ENCODE assay signal across 10 mouse cellular contexts in genomic region chr11:106778132-106778531, GRCm38 (mm10). TPM values are rescaled to one million over a fixed set of nuclear protein-coding genes. Genes with fewer than 3 reads are reported as not detected.
DNase-seq lines count a peak whose midpoint lies in the region; ATAC-seq and TF ChIP-seq lines count a peak whose summit lies in the region.
"Had no signal": no experiment of that assay in that cellular context is flagged by ENCODE, and none has a peak within 500 bp of the region (broad histone marks: within the 10 kb centered on the region; RNA-seq: fewer than 3 reads in every experiment).

No protein-coding gene starts in this region.

- peak overlapping the region; percentile 91; the same call in 1 of the 2 replicates for H3K4me2 ChIP-seq in heart, embryonic 11.5 days
- H3K4me2 ChIP-seq in lung, postnatal 0 days (replicated peaks; ENCODE audit: low read depth, low read length): peak overlapping the region; percentile 9; the same call in 1 of the 2 replicates
- H3K4me2 ChIP-seq in intestine, embryonic 15.5 days (replicated peaks): peak overlapping the region; percentile 70
- peak overlapping the region; percentile 64; the same call in 1 of the 2 replicates for H3K4me2 ChIP-seq in stomach, embryonic 14.5 days (replicated peaks; ENCODE audit: low read depth, low read length)

- H3K27ac ChIP-seq in heart, embryonic 11.5 days (ENCODE audit: low read depth, low read length): no peak overlapping the region
- H3K27ac ChIP-seq in lung, postnatal 0 days (ENCODE audit: low read length): no peak overlapping the region
- 0 out of 2 replicates have a peak overlapping the region, but pooled peaks have one; percentile 45 for H3K27ac ChIP-seq in intestine, embryonic 15.5 days
- no peak overlapping the region for H3K27ac ChIP-seq in stomach, embryonic 14.5 days (ENCODE audit: low read length)

- no peak for TF ChIP-seq CTCF in lung, postnatal 0 days (IDR thresholded peaks at IDR 0.05)

- peak overlapping the region; percentile 78; the same call in 1 of the 2 replicates for H3K4me3 ChIP-seq in heart, embryonic 11.5 days (ENCODE audit: low read depth, low read length)
- peak overlapping the region; percentile 68; the same call in 1 of the 2 replicates for H3K4me3 ChIP-seq in lung, postnatal 0 days (ENCODE audit: low read depth, low read length)
- 0 out of 2 replicates have a peak overlapping the region, but pooled peaks have one; percentile 92 for H3K4me3 ChIP-seq in intestine, embryonic 15.5 days (replicated peaks)
- H3K4me3 ChIP-seq in stomach, embryonic 14.5 days (ENCODE audit: low read depth, low read length): no peak overlapping the region

- WGBS in heart, embryonic 11.5 days (ENCODE audit: insufficient replicate concordance): 89% methylated on average over 7 of the region's 7 CpGs
- WGBS in lung, postnatal 0 days: 85% methylated on average over 7 of the region's 7 CpGs
- WGBS in intestine, embryonic 15.5 days: 82% methylated on average over 7 of the region's 7 CpGs
- 94% methylated on average over 7 of the region's 7 CpGs for WGBS in stomach, embryonic 14.5 days

- H3K36me3 ChIP-seq in heart, embryonic 11.5 days (ENCODE audit: control insufficient read depth, insufficient read depth, low read length): peaks cover 30% of the 10 kb centered on the region
- H3K36me3 ChIP-seq in lung, postnatal 0 days (ENCODE audit: insufficient read depth, low read length): peaks cover 27% of the 10 kb centered on the region; the same call in 1 of the 2 replicates
- peaks cover 30% of the 10 kb centered on the region for H3K36me3 ChIP-seq in intestine, embryonic 15.5 days
- peaks cover 55% of the 10 kb centered on the region for H3K36me3 ChIP-seq in stomach, embryonic 14.5 days (ENCODE audit: control insufficient read depth, insufficient read depth, low read length)

- DNase-seq in heart, postnatal 36 days: no peak
- DNase-seq in lung, postnatal 0 days (ENCODE audit: low spot score): no peak
- no peak for DNase-seq in lung, postnatal 14 days
- no peak for DNase-seq in cerebellum, adult 8-10 months
- no peak for DNase-seq in right cerebral cortex, adult 18-20 months
- DNase-seq: embryo, embryonic 11 days; heart, postnatal 14 days had no signal

- H3K4me1 ChIP-seq in heart, embryonic 11.5 days (ENCODE audit: control insufficient read depth, insufficient read depth, low read length): 0 out of 2 replicates have a peak, but pooled peaks cover 3% of the 10 kb centered on the region
- peaks cover 7% of the 10 kb centered on the region; the same call in 1 of the 2 replicates for H3K4me1 ChIP-seq in lung, postnatal 0 days (ENCODE audit: insufficient read depth, low read depth, low read length)
- 0 out of 2 replicates have a peak, but pooled peaks cover 12% of the 10 kb centered on the region for H3K4me1 ChIP-seq in intestine, embryonic 15.5 days (replicated peaks)
- no peaks in the 10 kb centered on the region for H3K4me1 ChIP-seq in stomach, embryonic 14.5 days (ENCODE audit: control insufficient read depth, insufficient read depth, low read length)

- H3K9me3 ChIP-seq in heart, embryonic 11.5 days (replicated peaks; ENCODE audit: control insufficient read depth, low read length): no peaks in the 10 kb centered on the region
- no peaks in the 10 kb centered on the region for H3K9me3 ChIP-seq in lung, postnatal 0 days (ENCODE audit: low read length)
- no peaks in the 10 kb centered on the region for H3K9me3 ChIP-seq in intestine, embryonic 15.5 days
- no peaks in the 10 kb centered on the region for H3K9me3 ChIP-seq in stomach, embryonic 14.5 days (ENCODE audit: control insufficient read depth, low read depth, low read length)

- no peak overlapping the region for H3K9ac ChIP-seq in heart, embryonic 11.5 days (ENCODE audit: low read depth, low read length)
- no peak overlapping the region for H3K9ac ChIP-seq in lung, postnatal 0 days (replicated peaks; ENCODE audit: low read depth)
- no peak overlapping the region for H3K9ac ChIP-seq in intestine, embryonic 15.5 days
- no peak overlapping the region for H3K9ac ChIP-seq in stomach, embryonic 14.5 days (replicated peaks; ENCODE audit: low read depth, low read length)

- no peak for TF ChIP-seq EP300 in lung, postnatal 0 days (IDR thresholded peaks at IDR 0.05)

- ATAC-seq in heart, embryonic 11.5 days (replicated peaks; ENCODE audit: insufficient number of reproducible peaks, low FRiP score, low TSS enrichment): no peak
- no peak for ATAC-seq in lung, postnatal 0 days
- no peak for ATAC-seq in intestine, embryonic 15.5 days
- ATAC-seq in stomach, embryonic 14.5 days (ENCODE audit: insufficient number of reproducible peaks, insufficient read depth, low FRiP score, low read depth): no peak

- intact Hi-C loops in heart, postnatal 36 days (cut with DNase I): loop anchor here (10.0 kb wide), 1 partner anchor 263 kb away; no protein-coding TSS in a partner anchor

- H3K27me3 ChIP-seq in heart, embryonic 11.5 days (ENCODE audit: control insufficient read depth, insufficient read depth, low read length): no peaks in the 10 kb centered on the region
- H3K27me3 ChIP-seq in lung, postnatal 0 days (replicated peaks; ENCODE audit: insufficient read depth, low read length): no peaks in the 10 kb centered on the region
- H3K27me3 ChIP-seq in intestine, embryonic 15.5 days (replicated peaks): no peaks in the 10 kb centered on the region
- H3K27me3 ChIP-seq in stomach, embryonic 14.5 days (ENCODE audit: control insufficient read depth, insufficient read depth, low read length): no peaks in the 10 kb centered on the region

RNA-seq across cellular contexts. Expression of gene Polg2, which starts 1.2 kb away (rescaled TPM):
- 7.5 and 9.3 TPM in 2 replicates for polyA plus RNA-seq in heart, embryonic 11.5 days (2014; fragmentation: Nextera tagmentation; extraction: Ambion mirVana)
- 1 to 10 TPM; 4.4 to 4.5 TPM for total RNA-seq in heart, postnatal 36 days (2021)
- polyA plus RNA-seq in lung, postnatal 0 days (2015; fragmentation: Nextera tagmentation; extraction: Ambion mirVana): 9.0 and 9.1 TPM in 2 replicates
- polyA plus RNA-seq in intestine, embryonic 15.5 days (2015; fragmentation: Nextera tagmentation; extraction: Ambion mirVana): 11.7 and 11.9 TPM in 2 replicates
- 10.1 and 11.8 TPM in 2 replicates for polyA plus RNA-seq in stomach, embryonic 14.5 days (2014; fragmentation: Nextera tagmentation; extraction: Ambion mirVana)

RNA-seq across cellular contexts. Expression of gene Ddx5, which starts 10.9 kb away (rescaled TPM):
- polyA plus RNA-seq in heart, embryonic 11.5 days (2014; fragmentation: Nextera tagmentation; extraction: Ambion mirVana): 277 and 291 TPM in 2 replicates
- 100 to 1,000 TPM; 317 to 377 TPM for total RNA-seq in heart, postnatal 36 days (2021)
- 296 and 352 TPM in 2 replicates for polyA plus RNA-seq in lung, postnatal 0 days (2015; fragmentation: Nextera tagmentation; extraction: Ambion mirVana)
- polyA plus RNA-seq in intestine, embryonic 15.5 days (2015; fragmentation: Nextera tagmentation; extraction: Ambion mirVana): 257 and 283 TPM in 2 replicates
- polyA plus RNA-seq in stomach, embryonic 14.5 days (2014; fragmentation: Nextera tagmentation; extraction: Ambion mirVana): 396 and 414 TPM in 2 replicates

RNA-seq across cellular contexts. Expression of gene Cep95, which starts 10.9 kb away (rescaled TPM):
- 15.6 and 17.0 TPM in 2 replicates for polyA plus RNA-seq in heart, embryonic 11.5 days (2014; fragmentation: Nextera tagmentation; extraction: Ambion mirVana)
- 1 to 10 TPM; 6.3 to 7.7 TPM for total RNA-seq in heart, postnatal 36 days (2021)
- polyA plus RNA-seq in lung, postnatal 0 days (2015; fragmentation: Nextera tagmentation; extraction: Ambion mirVana): 9.5 and 12.1 TPM in 2 replicates
- polyA plus RNA-seq in intestine, embryonic 15.5 days (2015; fragmentation: Nextera tagmentation; extraction: Ambion mirVana): 14.6 and 16.3 TPM in 2 replicates
- 22.0 and 22.7 TPM in 2 replicates for polyA plus RNA-seq in stomach, embryonic 14.5 days (2014; fragmentation: Nextera tagmentation; extraction: Ambion mirVana)

RNA-seq across cellular contexts. Expression of gene Milr1, which starts 27.1 kb away (rescaled TPM):
- 1.2 TPM in 2 replicates for polyA plus RNA-seq in heart, embryonic 11.5 days (2014; fragmentation: Nextera tagmentation; extraction: Ambion mirVana)
- total RNA-seq in heart, postnatal 36 days (2021): 1 to 10 TPM in 1 of 2 experiments, under 1 TPM in 1; 0.97 to 1.0 TPM
- polyA plus RNA-seq in lung, postnatal 0 days (2015; fragmentation: Nextera tagmentation; extraction: Ambion mirVana): 2.5 and 4.1 TPM in 2 replicates
- polyA plus RNA-seq in intestine, embryonic 15.5 days (2015; fragmentation: Nextera tagmentation; extraction: Ambion mirVana): 2.0 TPM in 2 replicates
- 1.9 and 2.8 TPM in 2 replicates for polyA plus RNA-seq in stomach, embryonic 14.5 days (2014; fragmentation: Nextera tagmentation; extraction: Ambion mirVana)

RNA-seq across cellular contexts. Expression of gene Pecam1, which starts 27.7 kb away (rescaled TPM):
- 52.0 and 61.8 TPM in 2 replicates for polyA plus RNA-seq in heart, embryonic 11.5 days (2014; fragmentation: Nextera tagmentation; extraction: Ambion mirVana)
- 100 to 1,000 TPM; 120 to 139 TPM for total RNA-seq in heart, postnatal 36 days (2021)
- polyA plus RNA-seq in lung, postnatal 0 days (2015; fragmentation: Nextera tagmentation; extraction: Ambion mirVana): 163 and 172 TPM in 2 replicates
- polyA plus RNA-seq in intestine, embryonic 15.5 days (2015; fragmentation: Nextera tagmentation; extraction: Ambion mirVana): 46.5 and 49.3 TPM in 2 replicates
- 41.9 and 45.2 TPM in 2 replicates for polyA plus RNA-seq in stomach, embryonic 14.5 days (2014; fragmentation: Nextera tagmentation; extraction: Ambion mirVana)

Comparison
In these comparisons a context has a peak if more than half of its experiments do, and no peak if none do; other contexts are left out.
1. H3K4me2 ChIP-seq: peak in every context shown above with its lines; median percentile 91 in heart, embryonic 11.5 days; 70 in intestine, embryonic 15.5 days; 64 in stomach, embryonic 14.5 days; 9 in lung, postnatal 0 days.